Mouse (Mus musculus): ENCODE measurements around the gene Intu. TPM values are rescaled to one million over a fixed set of nuclear protein-coding genes. Genes with fewer than 3 reads are reported as not detected.

The Intu gene
- polyA plus RNA-seq, 1 experiment from 2014 or later, result 9.1 TPM

- H3K4me1 ChIP-seq (replicated peaks; ENCODE audit: control insufficient read depth, insufficient read depth, low read length), result no peaks in the 10 kb centered on the region
Measured at GRCm38 (mm10) chr3:40508927-40509576, 22.0 kb upstream of the Intu start.

GRCm38 (mm10) chr3:40510567-40510966, 20.5 kb upstream of the Intu start:
- 82% methylated on average over 6 of the region's 6 CpGs for WGBS
- DNase-seq (ENCODE audit: low spot score), result no peak
- no peaks in the 10 kb centered on the region for H3K36me3 ChIP-seq (ENCODE audit: control insufficient read depth, insufficient read depth, low read length)
- no peak overlapping the region for H3K27ac ChIP-seq (ENCODE audit: low read depth, low read length)
- H3K4me2 ChIP-seq (replicated peaks; ENCODE audit: low read depth, low read length), result no peak overlapping the region
- no peak overlapping the region for H3K9ac ChIP-seq (ENCODE audit: low read depth, low read length)
- no peaks in the 10 kb centered on the region for H3K9me3 ChIP-seq (ENCODE audit: control insufficient read depth, low read length)
- ATAC-seq (ENCODE audit: low FRiP score), result no peak
- no peaks in the 10 kb centered on the region for H3K4me1 ChIP-seq (replicated peaks; ENCODE audit: control insufficient read depth, insufficient read depth, low read length)
- no peak overlapping the region for H3K4me3 ChIP-seq (ENCODE audit: low read depth, low read length)
- no peaks in the 10 kb centered on the region for H3K27me3 ChIP-seq (ENCODE audit: control insufficient read depth, insufficient read depth, low read length)

More at GRCm38 (mm10) chr3:40508927-40509576, 22.0 kb upstream of the Intu start:
- no peaks in the 10 kb centered on the region for H3K27me3 ChIP-seq (ENCODE audit: control insufficient read depth, insufficient read depth, low read length)
- ATAC-seq (ENCODE audit: low FRiP score), result no peak
- no peaks in the 10 kb centered on the region for H3K36me3 ChIP-seq (ENCODE audit: control insufficient read depth, insufficient read depth, low read length)
- no peaks in the 10 kb centered on the region for H3K9me3 ChIP-seq (ENCODE audit: control insufficient read depth, low read length)
- H3K27ac ChIP-seq (ENCODE audit: low read depth, low read length), result no peak overlapping the region
- DNase-seq (ENCODE audit: low spot score), result no peak
- H3K4me2 ChIP-seq (replicated peaks; ENCODE audit: low read depth, low read length), result no peak overlapping the region
- WGBS, result 70% methylated on average over 5 of the region's 6 CpGs
- H3K9ac ChIP-seq (ENCODE audit: low read depth, low read length), result no peak overlapping the region
- no peak overlapping the region for H3K4me3 ChIP-seq (ENCODE audit: low read depth, low read length)

- Histone ChIP-seq H3K9ac (ENCODE audit: low read depth, low read length) (no peak overlapping the region), H3K27ac (ENCODE audit: low read depth, low read length) (no peak overlapping the region), H3K27me3 (ENCODE audit: control insufficient read depth, insufficient read depth, low read length) (no peaks in the 10 kb centered on the region), H3K4me2 (replicated peaks; ENCODE audit: low read depth, low read length) (no peak overlapping the region), H3K4me1 (replicated peaks; ENCODE audit: control insufficient read depth, insufficient read depth, low read length) (no peaks in the 10 kb centered on the region), H3K9me3 (ENCODE audit: control insufficient read depth, low read length) (no peaks in the 10 kb centered on the region), H3K4me3 (ENCODE audit: low read depth, low read length) (no peak overlapping the region), H3K36me3 (ENCODE audit: control insufficient read depth, insufficient read depth, low read length) (no peaks in the 10 kb centered on the region)
- 88% methylated on average over 13 of the region's 13 CpGs for WGBS
- ATAC-seq (ENCODE audit: low FRiP score) (no peak), DNase-seq (ENCODE audit: low spot score) (no peak)
Measured at GRCm38 (mm10) chr3:40512936-40513829, 17.9 kb upstream of the Intu start.

GRCm38 (mm10) chr3:40518240-40518639, 12.8 kb upstream of the Intu start:
- no peak for ATAC-seq (ENCODE audit: low FRiP score)
- no peak overlapping the region for H3K27ac ChIP-seq (ENCODE audit: low read depth, low read length)
- H3K27me3 ChIP-seq (ENCODE audit: control insufficient read depth, insufficient read depth, low read length), result no peaks in the 10 kb centered on the region
- H3K4me3 ChIP-seq (ENCODE audit: low read depth, low read length), result no peak overlapping the region
- 89% methylated on average over 3 of the region's 3 CpGs for WGBS
- DNase-seq (ENCODE audit: low spot score), result no peak
- H3K36me3 ChIP-seq (ENCODE audit: control insufficient read depth, insufficient read depth, low read length), result no peaks in the 10 kb centered on the region
- no peak overlapping the region for H3K9ac ChIP-seq (ENCODE audit: low read depth, low read length)
- H3K4me1 ChIP-seq (replicated peaks; ENCODE audit: control insufficient read depth, insufficient read depth, low read length), result no peaks in the 10 kb centered on the region
- H3K9me3 ChIP-seq (ENCODE audit: control insufficient read depth, low read length), result no peaks in the 10 kb centered on the region
- no peak overlapping the region for H3K4me2 ChIP-seq (replicated peaks; ENCODE audit: low read depth, low read length)

- ATAC-seq (ENCODE audit: low FRiP score), result no peak
- Histone ChIP-seq H3K4me3 (ENCODE audit: low read depth, low read length) (no peak overlapping the region), H3K4me2 (replicated peaks; ENCODE audit: low read depth, low read length) (no peak overlapping the region), H3K27me3 (ENCODE audit: control insufficient read depth, insufficient read depth, low read length) (no peaks in the 10 kb centered on the region), H3K36me3 (ENCODE audit: control insufficient read depth, insufficient read depth, low read length) (no peaks in the 10 kb centered on the region), H3K9ac (ENCODE audit: low read depth, low read length) (no peak overlapping the region), H3K4me1 (replicated peaks; ENCODE audit: control insufficient read depth, insufficient read depth, low read length) (no peaks in the 10 kb centered on the region), H3K27ac (ENCODE audit: low read depth, low read length) (no peak overlapping the region), H3K9me3 (ENCODE audit: control insufficient read depth, low read length) (no peaks in the 10 kb centered on the region)
- DNase-seq (ENCODE audit: low spot score), result no peak
- WGBS, result 77% methylated on average over 3 of the region's 3 CpGs
Measured at GRCm38 (mm10) chr3:40519555-40519954, 11.5 kb upstream of the Intu start.

- Histone ChIP-seq H3K4me3 (ENCODE audit: low read depth, low read length) (no peak overlapping the region), H3K4me2 (replicated peaks; ENCODE audit: low read depth, low read length) (no peak overlapping the region), H3K9me3 (ENCODE audit: control insufficient read depth, low read length) (no peaks in the 10 kb centered on the region), H3K27me3 (ENCODE audit: control insufficient read depth, insufficient read depth, low read length) (no peaks in the 10 kb centered on the region), H3K36me3 (ENCODE audit: control insufficient read depth, insufficient read depth, low read length) (no peaks in the 10 kb centered on the region), H3K9ac (ENCODE audit: low read depth, low read length) (no peak overlapping the region), H3K27ac (ENCODE audit: low read depth, low read length) (no peak overlapping the region), H3K4me1 (replicated peaks; ENCODE audit: control insufficient read depth, insufficient read depth, low read length) (no peaks in the 10 kb centered on the region)
- ATAC-seq (ENCODE audit: low FRiP score), result no peak
- no peak for DNase-seq (ENCODE audit: low spot score)
- WGBS, result 96% methylated on average over 3 of the region's 3 CpGs
Measured at GRCm38 (mm10) chr3:40520567-40520966, 10.5 kb upstream of the Intu start.

GRCm38 (mm10) chr3:40522446-40522845, 8.6 kb upstream of the Intu start:
- DNase-seq (ENCODE audit: low spot score) (no peak), ATAC-seq (ENCODE audit: low FRiP score) (no peak)
- H3K9ac ChIP-seq (ENCODE audit: low read depth, low read length), result no peak overlapping the region

GRCm38 (mm10) chr3:40522846-40523245, 8.2 kb upstream of the Intu start:
- no peaks in the 10 kb centered on the region for H3K27me3 ChIP-seq (ENCODE audit: control insufficient read depth, insufficient read depth, low read length)
- no peak for ATAC-seq (ENCODE audit: low FRiP score)
- no peak overlapping the region for H3K4me3 ChIP-seq (ENCODE audit: low read depth, low read length)
- 60% methylated on average over 14 of the region's 14 CpGs for WGBS
- no peaks in the 10 kb centered on the region for H3K4me1 ChIP-seq (replicated peaks; ENCODE audit: control insufficient read depth, insufficient read depth, low read length)
- no peaks in the 10 kb centered on the region for H3K9me3 ChIP-seq (ENCODE audit: control insufficient read depth, low read length)
- no peak overlapping the region for H3K4me2 ChIP-seq (replicated peaks; ENCODE audit: low read depth, low read length)
- no peaks in the 10 kb centered on the region for H3K36me3 ChIP-seq (ENCODE audit: control insufficient read depth, insufficient read depth, low read length)
- no peak overlapping the region for H3K9ac ChIP-seq (ENCODE audit: low read depth, low read length)
- no peak for DNase-seq (ENCODE audit: low spot score)
- H3K27ac ChIP-seq (ENCODE audit: low read depth, low read length), result no peak overlapping the region

More at GRCm38 (mm10) chr3:40522446-40522845, 8.6 kb upstream of the Intu start:
- no peak overlapping the region for H3K27ac ChIP-seq (ENCODE audit: low read depth, low read length)
- H3K27me3 ChIP-seq (ENCODE audit: control insufficient read depth, insufficient read depth, low read length), result no peaks in the 10 kb centered on the region
- no peak overlapping the region for H3K4me3 ChIP-seq (ENCODE audit: low read depth, low read length)
- WGBS, result 41% methylated on average over 6 of the region's 6 CpGs
- no peak overlapping the region for H3K4me2 ChIP-seq (replicated peaks; ENCODE audit: low read depth, low read length)
- H3K9me3 ChIP-seq (ENCODE audit: control insufficient read depth, low read length), result no peaks in the 10 kb centered on the region
- H3K4me1 ChIP-seq (replicated peaks; ENCODE audit: control insufficient read depth, insufficient read depth, low read length), result no peaks in the 10 kb centered on the region
- no peaks in the 10 kb centered on the region for H3K36me3 ChIP-seq (ENCODE audit: control insufficient read depth, insufficient read depth, low read length)

All from hindbrain, embryonic 11.5 days (tissue).